20 mouse cellular contexts compared by ENCODE assay signal in the genomic region with DNA sequence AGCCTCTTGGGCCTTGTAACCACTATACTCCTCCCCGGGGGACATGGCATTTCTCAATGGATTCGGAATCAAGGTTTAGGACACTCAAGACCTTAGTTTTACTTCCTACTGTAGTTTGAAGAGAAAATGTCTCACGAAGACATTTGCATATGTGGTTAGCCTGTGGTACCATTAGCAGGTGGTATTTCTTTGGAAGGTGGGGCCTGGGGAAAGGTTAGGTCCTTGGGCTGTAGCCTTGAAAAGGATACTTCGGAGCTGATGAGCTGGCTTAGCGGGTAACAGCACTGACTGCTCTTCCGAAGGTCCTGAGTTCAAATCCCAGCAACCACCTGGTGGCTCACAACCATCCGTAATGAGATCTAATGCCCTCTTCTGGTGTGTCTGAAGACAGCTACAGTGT.
"Had no signal": no experiment of that assay in that cellular context is flagged by ENCODE, and none has a peak within 500 bp of the region (broad histone marks: within the 10 kb centered on the region; RNA-seq: fewer than 3 reads in every experiment).

No protein-coding gene starts in this region.

- H3K4me2 ChIP-seq: limb, embryonic 12.5 days; limb, embryonic 15.5 days; liver, embryonic 11.5 days; lung, embryonic 14.5 days; midbrain, embryonic 13.5 days had no signal

- DNase-seq: kidney, adult 18-20 months; kidney, adult 9 months; kidney, postnatal 14 days; kidney, postnatal 4 days; left cerebral cortex, postnatal 4 days; liver, postnatal 0 days; lung, embryonic 14.5 days; lung, postnatal 36 days; thymus, adult 2 months; thymus, postnatal 14 days had no signal

- H3K9me3 ChIP-seq: limb, embryonic 12.5 days; limb, embryonic 15.5 days; megakaryocyte, embryonic 14.5 days; midbrain, embryonic 10.5 days; midbrain, embryonic 13.5 days had no signal

- H3K4me3 ChIP-seq: limb, embryonic 12.5 days; limb, embryonic 15.5 days; megakaryocyte, embryonic 14.5 days; midbrain, embryonic 10.5 days; midbrain, embryonic 13.5 days; myocyte had no signal

- H3K9ac ChIP-seq: limb, embryonic 12.5 days; limb, embryonic 15.5 days; liver, embryonic 14.5 days; liver, postnatal 0 days; lung, embryonic 14.5 days; midbrain, embryonic 13.5 days had no signal

- H3K36me3 ChIP-seq: limb, embryonic 15.5 days; midbrain, embryonic 10.5 days; midbrain, embryonic 13.5 days had no signal

- H3K27ac ChIP-seq: limb, embryonic 12.5 days; limb, embryonic 15.5 days; liver, embryonic 14.5 days; midbrain, embryonic 10.5 days; midbrain, embryonic 13.5 days had no signal

- ATAC-seq: liver, postnatal 0 days; lung, postnatal 0 days; midbrain, embryonic 13.5 days; midbrain, embryonic 16.5 days had no signal
